Mouse (Mus musculus) limb, embryonic 11.5 days (tissue): ENCODE results near the gene Mindy2. TPM values are rescaled to one million over a fixed set of nuclear protein-coding genes. Genes with fewer than 3 reads are reported as not detected.

ENCODE experiments used
- ATAC-seq: fragments of 200-750 bp; cut with Nextera tagmentation; 2 replicates; pipeline ENCODE4 v1.8.0; 2017; ENCODE audit warnings: low read depth; ENCODE audit not compliant: insufficient number of reproducible peaks, low FRiP score, low TSS enrichment
- DNase-seq: peaks from one replicate; pipeline ENCODE4 v3.0.0-alpha.2; 2015; ENCODE audit warnings: low spot score
- H3K27ac ChIP-seq: fragments of 300-500 bp; sonication (generic); replicated peaks from 2 replicates; pipeline ENCODE4 v1.5.1; 2014; ENCODE audit warnings: low read depth, mild to moderate bottlenecking, low read length
- H3K27me3 ChIP-seq: fragments of 300-500 bp; sonication (generic); 2 replicates; pipeline ENCODE4 v1.6.1; 2014; ENCODE audit warnings: mild to moderate bottlenecking, low read length, mixed read lengths; ENCODE audit not compliant: control insufficient read depth, insufficient read depth
- H3K36me3 ChIP-seq: fragments of 300-500 bp; sonication (generic); 2 replicates; pipeline ENCODE4 v1.6.1; 2014; ENCODE audit warnings: mild to moderate bottlenecking, low read length, moderate library complexity, mixed read lengths; ENCODE audit not compliant: control insufficient read depth, insufficient read depth
- H3K4me1 ChIP-seq: fragments of 300-500 bp; sonication (generic); 2 replicates; pipeline ENCODE4 v1.6.1; 2014; ENCODE audit warnings: low read length, mixed read lengths; ENCODE audit not compliant: control insufficient read depth, insufficient read depth
- H3K4me2 ChIP-seq: fragments of 300-500 bp; sonication (generic); 2 replicates; pipeline ENCODE4 v1.6.1; 2014; ENCODE audit warnings: low read depth, mild to moderate bottlenecking, moderate library complexity; ENCODE audit not compliant: severe bottlenecking
- H3K4me3 ChIP-seq: fragments of 300-500 bp; sonication (generic); 2 replicates; pipeline ENCODE4 v1.5.1; 2014; ENCODE audit warnings: low read depth, low read length
- H3K9ac ChIP-seq: fragments of 300-500 bp; sonication (generic); 2 replicates; pipeline ENCODE4 v1.6.1; 2014; ENCODE audit warnings: mild to moderate bottlenecking, low read length
- H3K9me3 ChIP-seq: fragments of 300-500 bp; sonication (generic); 2 replicates; pipeline ENCODE4 v1.6.1; 2016; ENCODE audit warnings: low read length; ENCODE audit not compliant: control insufficient read depth
- WGBS: fragments of 180-500 bp; shearing (Covaris S2); extraction: QIAGEN DNeasy Blood & Tissue Kit; methylation state at CpG from one replicate; pipeline ENCODE4 v1.1.7; 2014; 5-methylcytosine and 5-hydroxymethylcytosine counted together
- polyA plus RNA-seq: library from polyadenylated mRNA; unstranded; fragments of >200 nt; fragmentation: Nextera tagmentation; extraction: Ambion mirVana; gene quantifications from 2 replicates; pipeline ENCODE4 v1.2.1, GENCODE M21; 2014

Gene Mindy2
- polyA plus RNA-seq, 1 experiment from 2014 or later, result 4.3 TPM

DNA sequence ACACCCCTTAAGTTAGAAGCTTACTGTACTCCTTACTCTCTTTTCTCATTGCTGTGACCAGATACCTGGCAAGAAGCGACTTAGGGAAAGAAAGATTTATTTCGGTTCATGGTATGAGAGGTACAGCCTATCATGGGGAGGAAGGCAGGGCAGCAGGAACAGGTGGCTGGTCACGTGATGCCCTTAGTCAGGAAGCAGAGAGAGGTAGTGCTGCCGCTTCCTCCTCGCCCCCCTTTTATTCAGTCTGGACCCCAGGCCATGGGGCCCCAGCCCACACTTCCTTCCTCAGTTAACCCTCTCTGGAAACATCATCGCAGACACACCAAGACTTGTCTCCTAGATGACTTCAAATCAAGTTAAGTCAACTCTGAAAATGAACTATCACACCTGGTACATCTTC lies 14.3 kb upstream of the Mindy2 start:
- DNase-seq, result no peak
- Histone ChIP-seq H3K4me1 (no peaks in the 10 kb centered on the region), H3K9ac (no peak overlapping the region), H3K9me3 (no peaks in the 10 kb centered on the region), H3K36me3 (no peaks in the 10 kb centered on the region), H3K27ac (no peak overlapping the region), H3K4me3 (no peak overlapping the region), H3K27me3 (no peaks in the 10 kb centered on the region), H3K4me2 (no peak overlapping the region)
- 78% methylated on average over 6 of the region's 6 CpGs for WGBS
- ATAC-seq, result no peak

DNA sequence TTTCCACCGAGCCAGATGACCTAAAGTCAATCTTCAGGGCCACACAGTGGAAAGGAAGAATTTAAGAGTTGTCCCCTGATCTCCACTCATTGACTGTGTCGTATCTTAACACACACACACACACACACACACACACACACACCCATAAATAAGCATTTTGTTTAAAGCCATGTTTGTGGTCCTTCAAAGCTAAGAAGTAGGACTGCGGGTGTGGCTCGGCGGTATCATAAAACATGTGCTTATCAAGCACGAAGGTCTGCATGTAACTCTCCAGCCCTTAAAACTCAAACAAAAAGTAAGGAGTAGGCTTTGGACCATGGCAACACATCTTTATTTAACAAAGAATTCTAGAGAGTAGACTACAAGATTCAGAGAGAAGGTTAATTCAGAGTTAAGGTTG lies 13.4 kb upstream of the Mindy2 start:
- Histone ChIP-seq H3K9me3 (no peaks in the 10 kb centered on the region), H3K36me3 (no peaks in the 10 kb centered on the region), H3K4me3 (no peak overlapping the region), H3K27ac (no peak overlapping the region), H3K27me3 (no peaks in the 10 kb centered on the region), H3K9ac (no peak overlapping the region), H3K4me1 (no peaks in the 10 kb centered on the region), H3K4me2 (no peak overlapping the region)
- 86% methylated on average over 6 of the region's 6 CpGs for WGBS
- ATAC-seq (no peak), DNase-seq (no peak)

DNA sequence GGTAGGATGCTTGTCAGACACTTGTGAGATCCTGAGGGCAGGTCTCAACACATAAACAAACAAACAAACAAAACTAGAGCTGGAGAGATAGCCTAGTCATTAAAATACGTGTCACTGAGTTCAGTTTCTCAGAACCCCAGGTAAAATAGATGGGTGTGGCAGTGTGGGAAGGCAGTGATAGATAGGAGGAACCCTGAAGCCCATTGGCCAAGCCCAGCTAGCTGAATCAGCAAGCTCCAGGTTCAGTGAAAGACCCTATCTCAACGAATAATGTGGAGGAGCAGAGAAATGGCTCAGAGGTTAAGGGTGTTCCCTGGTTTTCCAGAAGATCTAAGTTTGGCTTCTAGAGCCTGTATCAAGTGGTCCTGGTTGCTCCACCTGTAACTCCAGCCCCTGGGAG lies 12.2 kb upstream of the Mindy2 start:
- ATAC-seq (no peak), DNase-seq (no peak)
- Histone ChIP-seq H3K4me3 (no peak overlapping the region), H3K27me3 (no peaks in the 10 kb centered on the region), H3K9ac (no peak overlapping the region), H3K27ac (no peak overlapping the region), H3K4me2 (no peak overlapping the region), H3K36me3 (no peaks in the 10 kb centered on the region), H3K9me3 (no peaks in the 10 kb centered on the region), H3K4me1 (no peaks in the 10 kb centered on the region)
- WGBS, result 58% methylated on average over 2 of the region's 2 CpGs

DNA sequence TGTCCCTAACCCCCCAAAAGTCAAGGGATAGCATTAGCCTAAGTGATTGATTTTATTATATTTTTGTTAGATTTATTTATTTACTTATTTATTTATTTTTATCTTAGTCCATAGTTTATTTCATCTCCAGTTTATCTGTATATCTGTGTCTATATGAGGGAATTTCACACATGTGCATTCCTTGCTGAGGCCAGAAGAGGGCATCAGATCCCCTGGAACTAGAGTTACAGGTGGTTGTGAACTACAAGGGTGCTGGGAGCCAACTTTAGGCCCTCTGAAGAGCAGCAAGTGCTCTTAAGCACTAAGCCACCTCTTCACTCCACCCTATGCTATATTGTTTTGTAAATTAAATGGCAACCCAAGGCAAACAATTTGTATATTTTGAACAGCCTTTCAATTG lies 11.1 kb upstream of the Mindy2 start:
- no peaks in the 10 kb centered on the region for H3K36me3 ChIP-seq
- no peaks in the 10 kb centered on the region for H3K9me3 ChIP-seq
- no peaks in the 10 kb centered on the region for H3K4me1 ChIP-seq
- H3K27me3 ChIP-seq, result no peaks in the 10 kb centered on the region
- no peak overlapping the region for H3K4me2 ChIP-seq
- ATAC-seq, result no peak
- H3K9ac ChIP-seq, result no peak overlapping the region
- no peak overlapping the region for H3K4me3 ChIP-seq
- no peak for DNase-seq
- no peak overlapping the region for H3K27ac ChIP-seq

DNA sequence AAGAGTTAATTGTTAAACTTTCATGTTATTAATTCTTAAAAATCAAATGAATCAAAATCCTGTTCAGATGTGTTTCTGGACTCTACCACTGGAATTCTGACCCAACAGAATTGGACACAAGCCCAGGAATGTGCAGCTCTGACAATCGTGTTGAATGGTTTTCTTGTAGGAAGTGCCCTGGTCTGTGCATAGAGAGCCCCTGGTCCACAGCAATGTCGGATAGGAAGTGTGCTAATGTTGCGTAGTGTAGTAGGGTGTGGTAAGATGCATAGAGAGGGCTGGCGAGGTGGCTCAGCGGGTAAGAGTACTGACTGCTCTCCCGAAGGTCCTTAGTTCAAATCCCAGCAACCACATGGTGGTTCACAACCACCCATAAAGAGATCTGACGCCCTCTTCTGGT lies 9.8 kb upstream of the Mindy2 start:
- Histone ChIP-seq H3K27me3 (no peaks in the 10 kb centered on the region), H3K9me3 (no peaks in the 10 kb centered on the region), H3K9ac (no peak overlapping the region), H3K4me2 (no peak overlapping the region), H3K4me3 (no peak overlapping the region), H3K4me1 (no peaks in the 10 kb centered on the region), H3K36me3 (no peaks in the 10 kb centered on the region), H3K27ac (no peak overlapping the region)
- no peak for ATAC-seq
- 74% methylated on average over 7 of the region's 7 CpGs for whole genome bisulfite sequencing
- DNase-seq, result no peak

DNA sequence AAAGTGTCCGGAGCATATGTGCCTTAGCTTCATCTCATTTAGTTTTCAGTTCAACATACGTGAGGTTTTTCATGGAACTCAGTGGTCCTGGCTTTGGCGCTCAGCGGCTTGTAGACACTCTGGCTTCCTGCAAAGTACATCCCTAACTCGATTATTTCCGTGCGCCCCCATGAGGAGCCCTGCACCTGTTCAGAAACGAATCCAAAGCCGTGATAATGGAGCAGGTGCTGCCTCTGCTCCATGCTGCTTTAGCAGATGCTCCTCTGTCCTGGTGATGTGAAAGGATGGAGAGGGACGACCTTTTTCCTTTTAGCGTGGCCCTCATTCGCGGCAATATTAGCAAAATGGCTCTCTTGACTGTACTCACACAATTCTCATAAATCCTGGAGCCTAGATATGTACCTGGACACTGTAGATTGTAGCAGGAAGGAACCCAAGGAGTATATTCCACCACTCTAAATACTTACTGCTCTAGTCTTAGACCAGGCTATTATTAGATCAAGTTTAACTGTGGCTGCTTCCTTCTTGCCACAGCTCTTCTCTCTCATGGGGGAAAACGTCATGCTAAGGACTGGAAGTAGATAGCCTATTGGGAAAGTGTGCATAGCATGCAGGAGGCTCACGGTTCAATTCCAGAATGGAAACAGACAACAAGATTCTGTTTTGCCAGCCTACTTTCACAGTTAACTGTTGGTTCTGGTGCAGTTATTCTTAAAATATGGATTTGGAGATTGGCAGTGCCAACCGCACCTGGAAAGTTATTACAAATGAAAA lies 8.6 kb upstream of the Mindy2 start:
- H3K4me1 ChIP-seq, result no peaks in the 10 kb centered on the region
- no peak overlapping the region for H3K4me2 ChIP-seq
- H3K9me3 ChIP-seq, result no peaks in the 10 kb centered on the region
- H3K4me3 ChIP-seq, result no peak overlapping the region
- no peak overlapping the region for H3K27ac ChIP-seq
- WGBS, result 69% methylated on average over 16 of the region's 16 CpGs
- ATAC-seq (no peak), DNase-seq (no peak)
- H3K27me3 ChIP-seq, result no peaks in the 10 kb centered on the region
- H3K9ac ChIP-seq, result no peak overlapping the region
- no peaks in the 10 kb centered on the region for H3K36me3 ChIP-seq

DNA sequence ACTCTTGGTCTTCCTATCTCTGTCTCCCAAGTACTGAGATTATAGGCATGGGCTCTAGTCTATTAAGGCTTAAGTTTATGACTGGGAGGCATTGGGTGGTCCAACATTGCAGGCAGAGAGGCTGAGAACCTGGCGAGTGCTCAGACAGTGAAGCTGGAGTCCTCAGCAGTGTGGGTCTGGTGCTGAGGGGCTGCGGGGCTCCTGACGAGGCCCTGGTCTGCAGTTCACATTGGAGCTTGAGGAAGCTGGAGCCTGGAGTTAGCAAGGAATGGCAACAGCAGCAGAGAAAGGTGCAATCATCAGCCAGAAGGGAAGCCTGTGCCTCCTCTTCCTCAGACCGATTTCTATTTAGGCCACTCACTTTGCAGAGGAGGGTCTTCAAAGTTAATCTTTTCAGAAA lies 7.9 kb upstream of the Mindy2 start:
- Histone ChIP-seq H3K4me1 (no peaks in the 10 kb centered on the region), H3K9ac (no peak overlapping the region), H3K9me3 (no peaks in the 10 kb centered on the region), H3K4me2 (no peak overlapping the region), H3K27ac (no peak overlapping the region), H3K4me3 (no peak overlapping the region), H3K36me3 (no peaks in the 10 kb centered on the region), H3K27me3 (no peaks in the 10 kb centered on the region)
- WGBS, result 66% methylated on average over 4 of the region's 4 CpGs
- no peak for DNase-seq
- ATAC-seq, result no peak

DNA sequence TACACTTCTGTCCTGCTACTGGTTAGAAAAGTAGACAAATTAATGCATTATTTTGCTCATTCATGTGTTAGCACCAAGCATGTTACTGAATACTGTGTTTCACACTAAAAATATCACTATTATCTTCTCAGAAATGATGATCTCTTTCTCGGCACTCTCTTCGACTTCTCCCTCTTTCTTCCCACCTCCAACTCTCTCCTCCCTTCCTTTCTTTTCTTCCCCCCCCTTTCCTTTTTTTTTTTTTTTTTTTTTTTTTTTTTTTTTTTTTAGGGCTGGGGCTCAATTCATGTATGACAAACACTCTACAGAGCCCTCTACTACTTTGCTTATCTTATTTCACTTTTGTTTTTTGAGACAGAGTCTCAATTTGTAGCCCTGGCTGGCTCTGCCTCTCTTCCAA lies 1.3 kb upstream of the Mindy2 start:
- no peak overlapping the region for H3K4me3 ChIP-seq
- WGBS, result 66% methylated on average over 2 of the region's 2 CpGs
- ATAC-seq (no peak), DNase-seq (no peak)
- H3K4me1 ChIP-seq, result no peaks in the 10 kb centered on the region
- no peak overlapping the region for H3K27ac ChIP-seq
- H3K9me3 ChIP-seq, result no peaks in the 10 kb centered on the region
- no peak overlapping the region for H3K4me2 ChIP-seq
- H3K27me3 ChIP-seq, result no peaks in the 10 kb centered on the region
- no peaks in the 10 kb centered on the region for H3K36me3 ChIP-seq
- H3K9ac ChIP-seq, result no peak overlapping the region
